Mouse (Mus musculus) lung, postnatal 4 days (tissue): ENCODE results near the gene Gm10382.
"Not testable (repeated sequence)": the region's sequence is repeated elsewhere in the genome, so short reads cannot be mapped to it uniquely, and the experiment has no call there.

Source experiments
- DNase-seq, 2 experiments: peaks; one replicate each; pipeline ENCODE4 v3.0.0; 2021

The Gm10382 gene

DNA sequence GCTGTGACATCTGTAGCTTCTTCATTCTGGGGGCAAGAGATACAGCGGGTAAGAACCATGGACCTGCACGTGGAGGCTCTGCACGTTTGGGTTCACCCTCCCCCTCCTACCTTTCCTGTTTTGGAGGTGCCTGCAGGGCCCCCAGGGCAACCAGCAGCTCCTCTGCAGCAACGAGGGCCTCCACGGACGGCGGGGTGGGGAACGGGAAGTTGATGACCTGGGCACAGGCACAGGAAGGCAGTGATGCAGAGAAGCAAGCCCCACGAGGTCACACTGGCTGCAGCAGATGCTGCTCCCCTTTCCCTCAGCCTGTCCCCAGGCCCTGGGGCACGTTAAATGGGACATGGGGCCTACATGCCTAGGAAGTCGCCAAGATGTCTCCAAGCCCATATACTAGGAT, 30.0 kb downstream of the Gm10382 start:
- no peak for DNase-seq

DNA sequence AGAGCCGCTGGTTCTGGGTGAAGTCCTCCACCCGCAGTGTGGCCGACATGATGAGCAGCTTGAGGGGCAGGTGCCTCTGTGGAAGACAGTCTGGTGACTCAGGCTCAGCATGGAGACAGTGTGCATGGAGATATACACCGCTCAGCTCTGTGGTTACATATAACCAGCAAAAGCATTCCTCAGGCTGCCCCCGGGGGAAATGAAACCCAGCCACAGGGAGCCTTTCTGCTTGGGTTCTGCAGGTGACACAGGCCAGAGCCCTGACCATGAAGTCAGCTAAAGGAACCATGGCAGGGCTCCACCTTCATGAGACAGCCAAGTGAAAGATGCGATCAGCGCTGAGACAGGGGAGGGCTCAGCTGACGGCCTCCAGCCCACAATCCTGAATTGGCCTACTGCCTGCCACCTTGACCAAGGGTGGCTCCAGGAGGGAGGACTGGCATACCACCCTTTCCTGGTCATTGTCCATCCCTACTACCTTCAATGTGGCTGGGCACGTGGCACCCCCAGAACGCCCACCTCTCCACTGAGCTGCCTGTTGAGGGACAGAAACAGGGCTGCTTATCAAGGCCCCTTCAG, 36.7 kb downstream of the Gm10382 start:
- DNase-seq = no peak

DNA sequence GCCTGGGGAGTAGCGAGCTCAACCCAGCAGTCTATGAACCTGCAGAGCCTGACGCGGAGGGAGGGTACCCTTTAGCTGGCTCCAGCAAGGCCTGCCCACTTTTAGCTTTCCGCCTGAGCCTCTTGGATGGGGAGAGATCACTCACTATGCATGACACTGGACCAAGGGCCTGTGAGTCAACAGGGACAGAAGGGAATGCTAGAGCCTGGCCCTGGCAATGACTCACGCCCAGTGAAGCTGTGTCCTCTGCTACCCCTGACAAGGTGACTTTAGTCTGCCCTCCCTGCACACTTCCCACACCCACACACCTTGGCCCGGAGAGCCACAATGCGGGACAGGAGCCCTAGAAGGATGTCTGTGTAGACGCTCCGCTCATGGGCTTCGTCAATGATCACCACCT, 37.2 kb downstream of the Gm10382 start:
- no peak for DNase-seq

DNA sequence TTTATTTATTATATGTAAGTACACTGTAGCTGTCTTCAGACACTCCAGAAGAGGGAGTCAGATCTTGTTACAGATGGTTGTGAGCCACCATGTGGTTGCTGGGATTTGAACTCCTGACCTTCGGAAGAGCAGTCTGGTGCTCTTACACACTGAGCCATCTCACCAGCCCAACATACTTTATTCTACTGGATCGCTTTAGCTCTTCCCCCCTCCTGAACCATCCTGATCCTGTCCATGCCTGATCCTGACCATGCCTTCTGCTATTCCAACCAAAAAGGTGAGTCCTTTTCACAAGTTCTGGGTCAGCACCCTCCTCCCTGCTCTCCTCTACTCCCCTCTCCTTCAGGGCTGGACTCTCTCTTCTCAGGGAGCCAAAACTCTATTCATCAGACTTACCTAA, 43.2 kb downstream of the Gm10382 start:
- DNase-seq = not testable (repeated sequence)

DNA sequence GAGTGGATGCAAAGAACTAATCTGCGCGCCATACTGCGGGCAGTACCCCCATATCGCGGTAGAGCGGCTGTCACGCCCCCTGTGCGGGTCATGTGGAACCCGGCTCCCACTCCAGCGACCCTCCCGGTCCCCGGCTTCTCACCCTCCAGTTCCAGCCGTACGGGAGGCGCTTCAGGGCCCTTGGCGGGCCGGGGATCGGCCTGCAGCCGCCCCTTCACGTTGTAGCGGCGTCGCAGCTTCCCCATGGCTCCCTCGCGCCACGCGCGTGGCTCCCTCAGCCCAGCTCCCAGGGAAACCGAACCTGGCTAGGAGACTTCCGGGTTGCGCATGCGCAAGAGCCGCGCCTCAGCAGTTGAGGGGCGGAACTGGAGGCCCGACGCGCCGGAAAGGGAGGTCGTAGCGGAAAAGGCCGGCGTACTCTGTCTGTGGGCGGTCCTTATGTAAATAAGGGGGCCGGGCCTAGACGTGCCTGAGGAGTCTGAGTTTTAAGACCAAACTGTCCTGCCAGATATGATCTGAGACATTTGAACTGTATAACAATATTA, 44.7 kb downstream of the Gm10382 start, which contains the start of gene Dhx37:
Gene Dhx37 (minus strand): TSS at position 329 of the 545 bp plus-strand sequence.
- peak; percentile 95 to 96 for DNase-seq

DNA sequence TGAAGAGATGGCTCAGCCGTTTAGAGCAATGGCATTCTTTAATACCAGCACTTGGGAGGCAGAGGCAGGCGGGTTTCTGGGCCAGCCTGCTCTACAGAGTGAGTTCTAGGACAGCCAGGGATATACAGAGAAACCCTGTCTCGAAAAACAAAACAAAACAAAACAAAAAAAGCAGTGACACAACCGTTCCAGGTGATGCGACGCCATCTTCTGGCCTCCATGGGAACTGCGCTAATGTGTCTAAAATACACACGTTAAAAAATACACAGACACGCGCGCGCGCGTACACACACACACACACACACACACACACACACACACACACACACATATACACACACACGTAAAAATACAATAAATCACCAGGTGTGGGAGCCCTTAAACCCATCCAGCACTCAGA, 45.2 kb downstream of the Gm10382 start:
- not testable (repeated sequence) for DNase-seq
